Mouse (Mus musculus) stomach, postnatal 0 days (tissue): ENCODE data around the gene Gpr1. TPM values are rescaled to one million over a fixed set of nuclear protein-coding genes. Genes with fewer than 3 reads are reported as not detected.

Experiments used
- ATAC-seq: fragments of 200-750 bp; cut with Nextera tagmentation; 2 replicates; pipeline ENCODE4 v1.8.0; 2017; ENCODE audit not compliant: low FRiP score, low TSS enrichment
- DNase-seq: peaks from one replicate; pipeline ENCODE4 v3.0.0-alpha.2; 2016; ENCODE audit warnings: low spot score
- H3K27ac ChIP-seq: fragments of 300-500 bp; sonication (generic); replicated peaks from 2 replicates; pipeline ENCODE4 v1.5.1; 2014; ENCODE audit warnings: mild to moderate bottlenecking, control low read depth
- H3K27me3 ChIP-seq: fragments of 300-500 bp; sonication (generic); 2 replicates; pipeline ENCODE4 v1.6.1; 2014; ENCODE audit warnings: low read length; ENCODE audit not compliant: control insufficient read depth, insufficient read depth
- H3K36me3 ChIP-seq: fragments of 300-500 bp; sonication (generic); 2 replicates; pipeline ENCODE4 v1.6.1; 2014; ENCODE audit warnings: low read length, mixed read lengths; ENCODE audit not compliant: control insufficient read depth, insufficient read depth
- H3K4me1 ChIP-seq: fragments of 300-500 bp; sonication (generic); replicated peaks from 2 replicates; pipeline ENCODE4 v1.6.1; 2014; ENCODE audit warnings: antibody characterized with exemption; ENCODE audit not compliant: control insufficient read depth, insufficient read depth
- H3K4me2 ChIP-seq: fragments of 300-500 bp; sonication (generic); replicated peaks from 2 replicates; pipeline ENCODE4 v1.6.1; 2014; ENCODE audit warnings: low read depth, mild to moderate bottlenecking, control low read depth, moderate library complexity
- H3K4me3 ChIP-seq: fragments of 300-500 bp; sonication (generic); 2 replicates; pipeline ENCODE4 v1.5.1; 2014; ENCODE audit warnings: low read depth, low read length, control low read depth
- H3K9ac ChIP-seq: fragments of 300-500 bp; sonication (generic); 2 replicates; pipeline ENCODE4 v1.6.1; 2014; ENCODE audit warnings: mild to moderate bottlenecking, low read length, control low read depth, mixed read lengths
- H3K9me3 ChIP-seq: fragments of 300-500 bp; sonication (generic); 2 replicates; pipeline ENCODE4 v1.6.1; 2016; ENCODE audit warnings: low read length; ENCODE audit not compliant: control insufficient read depth
- CTCF ChIP-seq: IDR thresholded peaks from 2 replicates; pipeline ENCODE4 v1.5.1; 2016; ENCODE audit warnings: antibody characterized with exemption, low read depth, mild to moderate bottlenecking, moderate library complexity
- EP300 ChIP-seq: optimal IDR thresholded peaks from 2 replicates; pipeline ENCODE3; 2016; ENCODE audit warnings: antibody characterized with exemption
- WGBS: fragments of 180-500 bp; shearing (Covaris S2); extraction: QIAGEN DNeasy Blood & Tissue Kit; methylation state at CpG from one replicate; pipeline ENCODE4 v1.1.7; 2014; 5-methylcytosine and 5-hydroxymethylcytosine counted together
- polyA plus RNA-seq: library from polyadenylated mRNA; unstranded; fragments of >200 nt; fragmentation: Nextera tagmentation; extraction: Ambion mirVana; gene quantifications from 2 replicates; pipeline ENCODE4 v1.2.1, GENCODE M21; 2015

The Gpr1 gene
- polyA plus RNA-seq, 1 experiment from 2014 or later, result 0.05 TPM

DNA sequence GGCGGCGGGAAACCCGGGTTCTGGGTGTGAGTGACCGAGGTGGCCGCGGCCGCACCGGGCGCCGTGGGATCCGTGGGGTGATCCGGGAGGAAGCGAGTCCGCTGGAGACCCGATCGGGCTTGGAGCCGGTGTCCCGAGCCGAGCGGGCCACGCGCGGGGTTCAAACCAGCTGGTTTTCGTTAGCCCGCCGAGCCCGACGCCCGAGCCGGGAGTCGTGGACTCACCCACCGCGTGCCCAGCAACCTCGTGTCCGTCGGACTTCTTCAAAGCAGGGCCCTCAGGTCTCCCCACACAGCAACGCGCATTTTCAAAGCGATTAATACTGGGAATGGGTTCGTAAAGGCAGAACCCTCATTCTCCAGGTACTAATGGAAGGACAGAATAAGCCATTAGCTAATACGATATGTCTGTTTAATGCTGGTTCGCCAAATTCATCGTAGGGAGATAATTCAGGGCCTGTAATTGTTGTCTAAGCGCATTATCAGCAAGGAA is 34.1 kb upstream of the Gpr1 start:
- ATAC-seq (no peak), DNase-seq (no peak)
- Histone ChIP-seq H3K4me1 (no peaks in the 10 kb centered on the region), H3K9me3 (no peaks in the 10 kb centered on the region), H3K27ac (no peak overlapping the region), H3K4me2 (peak overlapping the region; percentile 46), H3K36me3 (no peaks in the 10 kb centered on the region), H3K4me3 (peak overlapping the region; percentile 23), H3K27me3 (peaks cover 8% of the 10 kb centered on the region), H3K9ac (no peak overlapping the region)
- 3% methylated on average over 44 of the region's 44 CpGs for WGBS
- TF ChIP-seq EP300 (no peak), CTCF (no peak)

DNA sequence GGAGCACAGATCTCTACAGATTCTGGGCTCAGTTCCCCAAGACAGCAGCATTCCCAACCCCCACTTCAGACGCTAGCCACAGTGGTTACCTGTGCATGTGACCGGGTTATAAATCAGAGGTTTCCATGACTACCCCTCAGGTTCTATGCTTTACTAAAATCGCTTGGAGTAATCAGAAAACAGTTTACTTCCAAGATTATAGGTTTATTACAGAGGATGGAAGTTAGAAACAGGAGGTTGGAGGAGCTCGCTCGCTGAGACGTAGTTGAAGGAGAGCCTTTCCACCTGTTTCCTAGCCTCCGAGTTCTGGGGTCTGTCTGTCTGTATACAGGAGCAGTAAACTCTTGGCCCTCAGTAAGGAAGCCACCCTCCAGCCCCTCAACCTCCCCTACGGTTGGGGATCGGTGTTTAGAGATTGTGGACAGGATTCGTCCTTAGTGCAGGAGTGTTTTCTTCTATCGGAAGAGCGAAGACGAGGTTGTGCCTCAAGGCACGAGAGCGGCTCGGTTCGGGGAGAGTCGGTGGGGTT is 33.6 kb upstream of the Gpr1 start:
- no peaks in the 10 kb centered on the region for H3K4me1 ChIP-seq
- DNase-seq (no peak), ATAC-seq (no peak)
- no peak overlapping the region for H3K27ac ChIP-seq
- peaks cover 8% of the 10 kb centered on the region for H3K27me3 ChIP-seq
- H3K4me3 ChIP-seq, result peak overlapping the region; percentile 23
- no peaks in the 10 kb centered on the region for H3K36me3 ChIP-seq
- H3K9me3 ChIP-seq, result no peaks in the 10 kb centered on the region
- no peak overlapping the region for H3K9ac ChIP-seq
- TF ChIP-seq CTCF (no peak), EP300 (no peak)
- H3K4me2 ChIP-seq, result peak overlapping the region; percentile 46
- 3% methylated on average over 18 of the region's 18 CpGs for WGBS

GRCm38 (mm10) chr1:63246862-63247521 is 32.6 kb upstream of the Gpr1 start:
- Histone ChIP-seq H3K9me3 (no peaks in the 10 kb centered on the region), H3K27me3 (peaks cover 8% of the 10 kb centered on the region), H3K36me3 (no peaks in the 10 kb centered on the region), H3K4me3 (no peak overlapping the region), H3K9ac (no peak overlapping the region), H3K27ac (no peak overlapping the region), H3K4me2 (no peak overlapping the region), H3K4me1 (no peaks in the 10 kb centered on the region)
- TF ChIP-seq EP300 (no peak), CTCF (no peak)
- DNase-seq (no peak), ATAC-seq (no peak)
- WGBS, result 7% methylated on average over 16 of the region's 16 CpGs

- Histone ChIP-seq H3K36me3 (no peaks in the 10 kb centered on the region), H3K4me3 (no peak overlapping the region), H3K4me1 (no peaks in the 10 kb centered on the region), H3K4me2 (no peak overlapping the region), H3K27me3 (peaks cover 8% of the 10 kb centered on the region), H3K9ac (no peak overlapping the region), H3K9me3 (no peaks in the 10 kb centered on the region), H3K27ac (no peak overlapping the region)
- DNase-seq, result no peak
- 58% methylated on average over 4 of the region's 4 CpGs for WGBS
- no peak for ATAC-seq
- TF ChIP-seq CTCF, result no peak
- TF ChIP-seq EP300, result no peak
Observed at GRCm38 (mm10) chr1:63243854-63244253, 29.5 kb upstream of the Gpr1 start.

DNA sequence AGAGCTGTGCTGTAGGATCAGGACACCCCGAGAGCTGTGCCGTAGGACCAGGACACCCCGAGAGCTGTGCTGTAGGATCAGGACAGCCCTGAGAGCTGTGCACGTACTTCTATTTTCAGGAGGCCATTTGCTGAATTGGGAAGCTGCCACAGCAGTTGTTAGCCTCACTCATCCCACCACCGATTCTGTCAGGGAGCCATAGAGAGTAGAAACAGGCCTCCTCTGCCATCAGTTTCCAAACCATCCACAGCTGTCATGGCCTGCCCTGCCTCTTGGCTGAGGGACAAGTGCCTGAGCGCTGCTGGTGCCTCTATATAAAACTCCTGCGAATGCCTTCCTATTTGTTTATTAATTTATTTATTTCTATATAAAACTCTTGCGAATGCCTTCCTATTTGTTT is 25.4 kb upstream of the Gpr1 start:
- Histone ChIP-seq H3K4me3 (no peak overlapping the region), H3K27me3 (no peaks in the 10 kb centered on the region), H3K27ac (no peak overlapping the region), H3K4me1 (no peaks in the 10 kb centered on the region), H3K4me2 (no peak overlapping the region), H3K9me3 (no peaks in the 10 kb centered on the region), H3K36me3 (no peaks in the 10 kb centered on the region), H3K9ac (no peak overlapping the region)
- TF ChIP-seq CTCF, result no peak
- TF ChIP-seq EP300, result no peak
- ATAC-seq (no peak), DNase-seq (no peak)
- 67% methylated on average over 8 of the region's 8 CpGs for WGBS

GRCm38 (mm10) chr1:63239305-63239704 is 25.0 kb upstream of the Gpr1 start:
- H3K9ac ChIP-seq, result no peak overlapping the region
- ATAC-seq (no peak), DNase-seq (no peak)
- no peaks in the 10 kb centered on the region for H3K27me3 ChIP-seq
- H3K27ac ChIP-seq, result no peak overlapping the region
- H3K9me3 ChIP-seq, result no peaks in the 10 kb centered on the region
- no peak overlapping the region for H3K4me3 ChIP-seq
- H3K36me3 ChIP-seq, result no peaks in the 10 kb centered on the region
- TF ChIP-seq CTCF (no peak), EP300 (no peak)
- no peaks in the 10 kb centered on the region for H3K4me1 ChIP-seq
- WGBS, result 54% methylated on average over 4 of the region's 4 CpGs
- no peak overlapping the region for H3K4me2 ChIP-seq
